Mouse (Mus musculus) urinary bladder, postnatal 10 days (tissue): ENCODE measurements around the gene Txndc16.

Experiments used
- DNase-seq: peaks from one replicate; pipeline ENCODE4 v3.0.0; 2022; ENCODE audit warnings: low spot score

The Txndc16 gene

GRCm38 (mm10) chr14:45220090-45220956 is at the start of gene Txndc16:
TSS of gene Txndc16 (minus strand) at chr14:45220328.
- peak; percentile 41 for DNase-seq

DNA sequence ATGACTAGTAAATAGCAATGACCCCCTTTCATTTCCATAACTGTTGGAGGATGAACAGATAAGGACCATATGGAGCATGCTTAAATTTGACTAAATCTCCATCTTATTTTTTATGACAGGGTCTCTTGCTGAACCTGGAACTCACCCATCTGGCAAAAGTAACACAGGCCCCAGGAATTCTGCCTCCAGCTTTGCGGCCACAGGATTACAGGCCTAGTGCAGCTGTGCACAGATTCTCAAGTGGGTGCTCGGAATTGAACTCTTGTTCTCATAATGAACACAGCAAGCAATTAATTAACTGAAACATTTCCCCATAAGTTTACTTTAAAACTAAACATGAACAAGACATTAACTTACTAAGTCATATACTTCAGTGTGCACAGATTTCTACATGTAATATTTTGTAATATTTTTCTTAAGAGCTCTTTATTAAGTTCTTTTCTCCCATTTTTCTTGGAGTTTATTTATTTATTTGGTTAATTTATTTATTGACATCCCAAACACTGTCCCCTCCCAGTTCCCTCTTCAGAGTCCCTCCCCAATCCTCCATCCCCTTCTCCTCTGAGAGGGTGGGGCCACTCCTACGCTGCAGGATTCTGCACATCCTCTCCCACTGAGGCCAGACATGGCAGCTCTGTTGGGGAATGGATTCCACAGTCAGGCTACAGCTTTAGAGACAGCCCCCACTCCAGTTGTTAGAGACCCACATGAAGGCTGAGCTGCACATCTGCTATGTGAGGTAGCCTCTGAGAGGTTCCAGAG is 43.9 kb upstream of the Txndc16 start:
- no peak for DNase-seq

DNA sequence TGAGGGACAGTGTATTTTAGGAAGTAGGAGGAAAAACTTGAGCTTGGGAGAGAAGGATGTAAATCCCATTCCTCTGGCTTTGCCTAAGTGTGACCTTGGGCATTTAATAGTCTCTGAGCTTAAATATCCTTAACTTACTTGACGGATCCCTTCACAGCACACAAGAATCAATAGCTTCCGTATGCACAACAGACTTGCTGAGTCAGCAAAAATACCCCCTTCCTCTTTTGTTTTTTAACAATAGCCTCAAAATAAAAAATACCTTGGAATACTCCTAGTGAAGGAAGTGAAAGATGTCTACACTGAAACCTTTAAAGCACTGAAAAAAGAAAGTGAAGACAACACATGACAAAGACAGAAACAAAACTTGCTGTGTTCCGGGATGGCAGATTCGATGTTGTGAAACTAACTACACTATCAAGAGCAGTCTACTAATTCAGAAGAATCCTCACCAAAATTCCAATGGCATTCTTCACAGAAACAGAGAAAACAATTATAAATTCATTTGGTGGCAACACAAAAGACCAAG is 31.5 kb upstream of the Txndc16 start:
- DNase-seq: no peak

- DNase-seq: no peak
These were observed 21.5 kb upstream of the Txndc16 start for GRCm38 (mm10) chr14:45241613-45242012.

GRCm38 (mm10) chr14:45239042-45239441 is 18.9 kb upstream of the Txndc16 start:
- no peak for DNase-seq

GRCm38 (mm10) chr14:45220957-45221630 is 966 bp upstream of the Txndc16 start:
- no peak for DNase-seq

GRCm38 (mm10) chr14:45219281-45220089 is 643 bp downstream of the Txndc16 start, which contains the start of gene Gpr137c:
TSS of gene Gpr137c (plus strand) at chr14:45219717.
- DNase-seq: peak; percentile 89

DNA sequence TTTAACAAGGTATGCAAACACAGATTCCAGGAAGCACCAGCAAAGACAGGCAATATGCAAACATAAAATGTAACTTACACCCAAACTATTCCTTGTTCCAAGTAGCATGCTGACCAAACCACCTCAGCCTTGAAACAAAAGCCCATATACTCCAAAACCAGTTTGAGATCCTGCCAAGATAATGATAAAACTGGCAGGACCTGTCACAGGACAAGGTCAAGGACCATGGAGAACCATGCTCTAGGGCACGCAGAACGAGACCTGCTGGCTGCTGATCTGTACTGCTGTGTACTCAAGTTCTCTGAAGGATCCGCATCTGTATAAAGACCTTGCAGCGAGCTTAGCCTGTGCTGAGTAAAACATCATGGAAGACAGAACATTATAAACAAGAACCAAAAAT is 2.4 kb downstream of the Txndc16 start:
- DNase-seq: no peak

DNA sequence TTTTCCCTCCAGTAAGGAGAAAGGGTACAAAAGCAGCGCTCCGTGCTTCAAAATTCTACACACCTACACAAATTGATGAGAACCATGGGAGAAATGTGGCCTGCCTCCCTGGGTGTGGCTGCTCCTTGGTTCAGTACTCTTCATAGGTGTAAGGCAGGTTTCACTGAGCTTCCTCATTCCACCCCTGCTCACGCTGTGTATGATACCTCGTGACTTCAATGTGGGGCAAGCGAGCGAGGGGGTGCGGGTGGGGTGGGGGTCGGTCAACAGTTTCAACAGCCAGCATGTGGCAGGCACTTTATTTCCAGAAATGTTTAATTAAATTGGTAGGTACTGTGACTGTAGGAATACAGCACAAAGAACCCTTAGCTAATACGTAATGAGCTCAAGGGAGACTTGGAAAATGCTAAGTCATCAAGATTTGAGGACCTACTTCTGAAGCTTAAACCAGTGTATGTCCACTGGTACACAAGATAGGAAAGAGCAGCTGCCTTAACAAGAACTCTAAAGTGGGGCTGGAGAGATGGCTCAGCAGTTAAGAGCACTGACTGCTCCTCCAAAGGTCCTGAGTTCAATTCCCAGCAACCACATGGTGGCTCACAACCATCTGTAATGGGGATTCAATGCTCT is 3.3 kb downstream of the Txndc16 start:
- DNase-seq: no peak

GRCm38 (mm10) chr14:45211431-45211830 is 8.7 kb downstream of the Txndc16 start:
- no peak for DNase-seq

- DNase-seq: no peak
These were observed 9.4 kb downstream of the Txndc16 start for GRCm38 (mm10) chr14:45210683-45211082.

GRCm38 (mm10) chr14:45200607-45201006 is 19.5 kb downstream of the Txndc16 start:
- DNase-seq: no peak

DNA sequence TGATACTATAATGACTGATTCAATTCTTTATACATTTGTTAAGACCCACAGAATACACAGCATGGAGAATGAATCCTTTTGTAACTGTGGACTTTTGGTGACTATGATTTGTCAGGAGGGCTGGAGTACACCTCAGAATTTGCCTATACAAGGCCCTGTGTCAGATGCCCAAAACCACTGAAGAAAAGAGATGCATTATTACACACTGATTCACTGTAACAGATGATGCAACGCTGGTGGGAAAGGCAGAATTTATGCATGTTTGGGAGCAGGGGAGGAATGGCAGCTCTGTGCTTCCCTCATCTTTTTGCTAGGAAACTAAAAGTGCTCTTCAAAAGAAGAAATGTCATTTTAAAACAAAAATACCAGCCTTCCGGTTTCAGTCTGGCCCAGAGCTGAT is 29.1 kb downstream of the Txndc16 start:
- DNase-seq: no peak

DNA sequence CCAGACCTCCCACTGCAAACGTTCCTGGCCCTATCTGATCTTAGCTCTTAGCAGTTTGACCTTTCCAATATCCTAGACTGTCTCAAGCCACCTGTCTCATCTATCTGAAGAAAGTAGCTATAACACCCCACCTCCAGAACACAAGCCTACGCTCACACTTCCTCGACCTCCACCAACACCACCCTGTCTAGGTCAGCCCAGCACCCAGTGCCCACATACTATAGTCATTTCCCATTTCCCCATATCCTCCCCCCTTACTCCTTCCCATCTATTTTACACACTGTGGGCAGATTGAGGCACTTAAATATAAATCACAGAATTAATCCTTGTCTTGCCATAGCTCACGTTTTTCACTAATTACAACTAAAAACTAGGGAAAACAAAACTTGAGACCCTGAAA is 38.5 kb downstream of the Txndc16 start:
- DNase-seq: no peak

DNA sequence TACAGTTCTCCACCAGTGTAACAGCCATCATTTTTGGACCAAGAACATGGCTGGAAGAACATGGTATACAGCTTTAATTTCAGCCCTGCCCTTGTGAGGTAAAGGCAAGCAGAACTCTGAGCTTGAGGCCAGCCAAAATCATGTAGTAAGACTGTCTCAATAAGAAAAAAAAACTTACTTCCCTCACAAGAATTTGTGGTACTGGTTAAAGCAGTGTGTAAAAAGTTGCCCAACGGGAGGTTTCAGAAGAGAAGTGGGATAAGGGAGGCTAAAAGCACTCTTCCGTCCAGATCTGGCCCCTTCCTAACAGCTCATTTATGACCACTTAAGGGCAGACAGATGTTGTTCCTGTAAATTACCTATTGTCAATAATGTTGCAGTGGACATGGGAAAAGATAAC is 40.5 kb downstream of the Txndc16 start:
- DNase-seq: no peak

DNA sequence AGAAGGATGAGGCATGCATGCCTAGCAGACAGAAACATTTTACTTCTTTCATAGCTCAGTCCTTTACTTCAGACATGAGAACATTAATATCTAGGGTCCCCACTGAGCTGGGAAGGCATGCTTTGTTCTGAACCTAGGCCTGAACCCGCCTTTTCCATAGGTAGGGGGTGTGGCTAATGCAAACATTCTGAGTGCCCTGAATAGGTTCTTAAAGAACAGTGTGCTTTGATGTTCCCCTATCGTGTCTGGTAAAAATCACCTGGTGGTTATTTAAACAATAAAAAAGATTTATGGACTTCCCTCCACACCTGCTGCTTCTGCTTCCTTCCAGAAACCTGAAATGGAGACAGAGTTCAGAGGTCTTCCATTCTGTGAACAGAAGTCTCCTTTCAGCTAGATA is 40.9 kb downstream of the Txndc16 start:
- DNase-seq: no peak

DNA sequence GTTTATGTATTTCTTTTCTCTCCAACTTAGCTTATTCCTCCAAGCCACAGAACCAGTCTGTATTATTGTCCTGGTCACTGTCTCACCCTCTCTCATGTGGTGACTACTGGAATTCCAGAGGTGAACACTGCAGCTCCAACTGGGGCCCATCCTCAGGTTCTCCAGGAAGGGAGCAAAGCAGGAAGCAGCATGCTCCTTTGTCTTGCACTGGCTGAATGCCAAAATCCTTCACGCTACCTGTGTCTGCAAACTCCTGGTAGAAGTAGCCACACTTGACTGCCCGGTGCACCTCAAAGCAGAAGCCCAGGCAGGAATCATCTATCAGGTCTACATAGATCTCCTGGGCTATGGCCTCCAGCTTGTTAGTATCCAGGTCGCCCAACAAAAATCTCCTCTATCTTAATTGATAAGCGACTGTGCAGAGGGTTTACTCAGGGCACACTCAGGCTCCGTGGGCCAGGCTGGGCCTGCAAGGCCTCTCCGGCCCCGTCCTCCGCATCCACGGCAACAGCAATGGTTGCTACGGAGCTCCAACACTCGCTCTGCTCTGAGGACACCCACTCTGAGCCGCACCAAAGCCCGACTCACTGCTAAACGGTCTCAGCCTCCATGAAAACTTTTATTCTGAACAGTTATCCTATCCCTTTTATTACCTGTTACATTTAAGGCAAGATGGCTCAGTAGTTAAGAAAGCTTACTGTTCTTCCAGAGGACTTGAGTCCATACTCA is 45.0 kb downstream of the Txndc16 start:
- DNase-seq: no peak

DNA sequence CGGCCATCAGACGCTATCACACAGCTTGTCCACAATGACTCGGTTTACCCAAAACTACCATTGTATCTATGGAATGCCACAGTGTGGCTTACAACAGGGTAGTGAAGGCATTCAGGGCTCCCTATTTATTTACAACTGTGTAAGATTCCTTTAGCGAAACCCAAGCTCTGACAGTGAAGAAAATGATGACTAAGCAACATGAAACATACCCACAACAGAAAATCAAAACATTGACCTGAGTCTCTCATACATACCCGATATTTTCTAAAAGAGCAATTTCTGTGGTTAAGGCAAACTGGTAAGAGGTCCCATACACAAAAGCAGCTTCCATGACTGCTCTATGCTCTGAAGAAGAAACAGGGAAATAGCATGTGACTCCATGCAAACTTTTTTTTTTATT is 47.9 kb downstream of the Txndc16 start:
- no peak for DNase-seq

DNA sequence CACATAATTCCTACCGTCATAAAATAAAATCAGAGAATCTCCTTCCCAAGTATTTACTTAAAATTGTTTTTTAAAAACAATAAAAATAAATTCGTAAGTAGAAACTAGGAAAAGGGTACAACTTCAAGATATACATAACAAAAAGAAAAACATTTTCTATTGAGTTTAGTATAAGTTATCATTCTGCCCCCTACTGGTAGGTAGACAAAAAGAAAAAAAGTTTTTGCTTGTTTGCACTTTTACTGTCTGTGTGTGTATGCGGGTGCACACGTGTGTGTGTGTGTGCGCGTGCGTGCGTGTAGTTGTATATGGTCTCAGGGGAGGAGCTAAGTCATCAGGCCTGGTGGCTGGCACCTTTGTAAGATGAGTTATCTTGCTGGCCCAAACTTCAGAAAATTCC is 52.8 kb downstream of the Txndc16 start:
- DNase-seq: no peak

- DNase-seq: no peak
These were observed 64.5 kb downstream of the Txndc16 start for GRCm38 (mm10) chr14:45155511-45156173.
